Mouse (Mus musculus) erythroblast, embryonic 14.5 days (primary cell): ENCODE measurements around the gene Spryd7.

ENCODE experiments used
- GATA1 ChIP-seq: IDR thresholded peaks from 2 replicates; pipeline ENCODE4 v1.6.1; 2012; ENCODE audit warnings: low read length, inconsistent platforms, mixed read lengths
- TAL1 ChIP-seq: IDR thresholded peaks from 3 replicates; pipeline ENCODE4 v1.6.1; 2012; ENCODE audit warnings: low read length, inconsistent platforms, mixed read lengths

DNA sequence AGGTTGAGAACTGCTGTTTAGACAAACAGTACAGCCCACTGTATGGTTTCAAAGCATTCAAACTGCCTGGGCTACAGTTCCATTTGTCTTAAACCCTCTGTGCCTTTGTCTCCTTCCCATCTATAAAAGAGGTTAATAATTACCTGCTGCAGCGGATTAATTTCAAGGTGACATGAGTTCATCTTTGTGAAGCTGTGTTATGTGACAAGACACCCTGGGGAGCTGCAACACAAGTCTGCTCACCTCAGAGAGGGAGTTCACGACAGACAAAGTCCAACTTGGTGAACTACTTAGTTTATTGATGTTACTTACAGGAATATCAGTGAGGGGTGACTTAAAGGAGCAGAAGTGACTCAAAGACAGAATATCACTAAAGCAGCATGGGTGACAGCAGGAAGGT is 15.4 kb upstream of the Spryd7 start:
- no peak for TF ChIP-seq GATA1
- TF ChIP-seq TAL1 = no peak
